Mouse (Mus musculus): ENCODE measurements around the gene Rbpjl. TPM values are rescaled to one million over a fixed set of nuclear protein-coding genes. Genes with fewer than 3 reads are reported as not detected.
A peak's percentile ranks its signal among the peaks of the same experiment; 100 is the strongest.

Rbpjl gene
- polyA plus RNA-seq, 1 experiment from 2014 or later: 0.21 TPM

DNA sequence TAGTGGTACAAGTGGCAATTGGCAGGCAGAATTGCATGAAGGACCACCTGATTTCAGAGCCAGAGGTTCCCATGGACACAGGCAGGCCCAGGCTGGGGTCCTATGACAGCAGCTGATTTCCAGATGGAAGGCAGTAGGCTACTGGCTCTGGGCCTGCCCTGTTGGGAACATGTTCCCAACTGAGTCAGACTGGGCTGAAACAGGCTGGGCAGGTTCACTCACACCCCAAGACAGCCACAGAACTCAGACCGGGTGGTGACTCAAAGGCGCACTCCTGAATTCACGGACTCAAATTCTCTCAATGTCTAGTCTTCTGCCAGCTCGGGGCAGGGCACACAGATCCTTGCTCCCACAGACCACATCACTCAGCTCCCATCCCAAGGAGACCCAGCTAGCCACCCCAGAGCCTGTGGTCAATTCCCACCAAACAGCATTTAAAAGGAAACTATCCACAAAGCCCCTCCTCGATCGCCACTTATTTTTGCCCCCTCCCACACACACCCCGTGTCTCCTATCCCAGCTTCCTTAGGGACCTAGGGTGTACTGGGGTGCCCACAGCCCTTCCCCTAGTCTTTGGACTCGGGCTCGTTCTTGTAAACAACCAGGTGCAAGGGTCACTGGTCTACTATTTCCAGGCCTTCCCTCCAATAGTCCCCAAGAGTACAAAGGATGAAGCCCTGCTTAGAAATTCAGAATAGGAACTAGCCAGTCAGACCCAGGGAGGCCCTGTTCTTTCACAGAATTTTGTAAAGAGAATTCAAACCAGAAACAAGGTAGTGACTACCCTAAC is 28.9 kb downstream of the Rbpjl start:
- ATAC-seq (ENCODE audit: extremely low read depth, insufficient number of reproducible peaks, low FRiP score, low TSS enrichment): no peak
- Histone ChIP-seq H3K27ac (replicated peaks) (peak overlapping the region; percentile 76), H3K4me3 (no peak overlapping the region), H3K4me2 (peak overlapping the region; percentile 53), H3K9ac (peak overlapping the region; percentile 72), H3K36me3 (peaks cover 31% of the 10 kb centered on the region), H3K9me3 (no peaks in the 10 kb centered on the region), H3K4me1 (peaks cover 74% of the 10 kb centered on the region), H3K27me3 (replicated peaks) (0 out of 2 replicates have a peak, but pooled peaks cover 5% of the 10 kb centered on the region)
- 63% methylated on average over 9 of the region's 9 CpGs for WGBS

DNA sequence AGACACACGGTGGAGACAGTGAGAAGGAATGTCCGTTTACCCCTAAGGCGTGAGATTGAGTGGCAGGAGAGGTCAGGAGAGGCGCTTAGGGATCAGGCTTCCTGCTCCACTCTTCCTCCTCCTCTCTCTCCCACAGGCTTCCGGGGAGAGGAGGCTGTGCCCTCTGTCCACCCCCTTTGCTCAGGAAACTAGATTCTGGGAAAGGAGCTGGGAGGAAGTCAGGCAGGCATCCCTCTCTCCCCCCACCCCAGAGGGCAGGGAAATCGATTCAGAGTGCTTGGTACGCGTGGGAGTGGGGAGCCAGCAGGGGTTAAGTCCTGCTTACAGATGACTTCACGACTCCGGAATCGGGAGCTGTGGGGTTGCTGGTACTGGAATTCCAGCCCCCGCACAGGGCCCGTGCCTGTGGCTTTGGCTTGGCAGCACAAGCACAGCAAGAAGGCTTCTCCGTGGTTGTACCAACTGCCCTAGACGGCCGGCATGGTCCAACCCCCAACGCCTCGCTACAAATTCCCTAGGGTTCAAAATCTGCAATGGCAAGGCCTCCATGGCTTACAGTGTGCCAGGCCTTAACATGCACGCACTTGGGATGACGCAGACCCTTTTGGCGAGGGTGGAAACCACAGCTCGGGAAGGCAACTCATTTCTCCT is 29.7 kb downstream of the Rbpjl start:
- Histone ChIP-seq H3K27ac (replicated peaks) (peak overlapping the region; percentile 76), H3K27me3 (replicated peaks) (0 out of 2 replicates have a peak, but pooled peaks cover 5% of the 10 kb centered on the region), H3K36me3 (peaks cover 23% of the 10 kb centered on the region), H3K9ac (peak overlapping the region; percentile 72), H3K4me3 (peak overlapping the region; percentile 24), H3K4me2 (peak overlapping the region; percentile 53), H3K9me3 (no peaks in the 10 kb centered on the region), H3K4me1 (peaks cover 82% of the 10 kb centered on the region)
- 17% methylated on average over 22 of the region's 22 CpGs for WGBS
- no peak for ATAC-seq (ENCODE audit: extremely low read depth, insufficient number of reproducible peaks, low FRiP score, low TSS enrichment)

DNA sequence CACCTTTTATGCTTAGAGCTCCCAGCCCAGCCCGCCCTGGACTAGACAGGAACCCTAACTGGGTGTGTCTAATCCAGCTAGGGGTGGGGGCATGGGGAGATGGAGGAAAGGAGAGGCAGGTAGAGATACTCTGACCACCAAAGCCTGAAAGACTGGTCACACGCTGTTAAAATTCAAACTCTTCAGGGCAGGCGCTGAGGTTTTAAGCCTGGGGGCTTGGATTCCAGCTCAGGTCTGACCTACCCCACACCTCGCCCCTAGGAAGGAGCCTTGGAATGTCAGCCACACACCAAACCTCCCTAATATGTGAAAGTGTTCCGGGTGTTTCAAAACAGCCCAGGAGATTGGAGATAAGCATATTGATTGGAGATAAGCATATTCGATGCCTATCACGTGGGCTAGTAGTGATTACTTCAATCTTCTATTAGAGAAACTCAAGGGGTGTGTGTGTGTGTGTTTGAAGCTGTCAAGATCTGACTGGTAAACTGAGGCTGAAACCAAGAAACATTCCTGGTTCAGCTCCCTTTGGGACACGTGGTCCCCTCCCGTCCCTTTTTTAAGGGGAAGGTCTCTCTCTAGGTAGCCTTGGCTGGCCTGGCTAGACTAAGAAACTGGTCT is 30.4 kb downstream of the Rbpjl start:
- Histone ChIP-seq H3K4me2 (peak overlapping the region; percentile 53), H3K4me1 (peaks cover 86% of the 10 kb centered on the region), H3K4me3 (no peak overlapping the region), H3K27ac (replicated peaks) (peak overlapping the region; percentile 76), H3K9ac (peak overlapping the region; percentile 72), H3K9me3 (no peaks in the 10 kb centered on the region), H3K36me3 (peaks cover 16% of the 10 kb centered on the region), H3K27me3 (replicated peaks) (0 out of 2 replicates have a peak, but pooled peaks cover 5% of the 10 kb centered on the region)
- ATAC-seq (ENCODE audit: extremely low read depth, insufficient number of reproducible peaks, low FRiP score, low TSS enrichment): no peak
- 66% methylated on average over 9 of the region's 9 CpGs for WGBS

DNA sequence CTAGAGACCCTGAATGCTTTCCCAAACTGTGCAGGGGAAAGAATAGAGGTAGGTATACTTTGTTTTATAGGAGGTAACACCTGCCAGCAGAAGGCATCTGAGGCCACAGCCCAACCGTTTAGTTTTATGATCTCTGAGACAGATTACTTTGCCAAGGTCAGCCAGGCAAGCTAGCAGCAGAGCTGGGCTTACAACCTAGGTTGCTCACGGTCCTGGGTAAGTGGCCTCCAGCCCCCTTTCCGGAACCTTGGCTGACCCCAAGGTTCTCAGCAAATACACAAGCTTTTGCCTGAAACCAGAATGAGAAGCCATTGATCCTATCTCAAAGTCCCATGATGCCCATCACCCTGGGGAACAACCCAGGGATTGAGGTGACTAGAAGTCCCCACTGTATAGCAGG is 31.7 kb downstream of the Rbpjl start:
- no peak overlapping the region for H3K4me2 ChIP-seq
- ATAC-seq (ENCODE audit: extremely low read depth, insufficient number of reproducible peaks, low FRiP score, low TSS enrichment): no peak
- peaks cover 3% of the 10 kb centered on the region for H3K36me3 ChIP-seq
- no peak overlapping the region for H3K4me3 ChIP-seq
- H3K27ac ChIP-seq (replicated peaks): no peak overlapping the region
- no peaks in the 10 kb centered on the region for H3K27me3 ChIP-seq (replicated peaks)
- 68% methylated on average over 3 of the region's 3 CpGs for WGBS
- H3K9ac ChIP-seq: no peak overlapping the region
- H3K4me1 ChIP-seq: peaks cover 92% of the 10 kb centered on the region
- no peaks in the 10 kb centered on the region for H3K9me3 ChIP-seq

DNA sequence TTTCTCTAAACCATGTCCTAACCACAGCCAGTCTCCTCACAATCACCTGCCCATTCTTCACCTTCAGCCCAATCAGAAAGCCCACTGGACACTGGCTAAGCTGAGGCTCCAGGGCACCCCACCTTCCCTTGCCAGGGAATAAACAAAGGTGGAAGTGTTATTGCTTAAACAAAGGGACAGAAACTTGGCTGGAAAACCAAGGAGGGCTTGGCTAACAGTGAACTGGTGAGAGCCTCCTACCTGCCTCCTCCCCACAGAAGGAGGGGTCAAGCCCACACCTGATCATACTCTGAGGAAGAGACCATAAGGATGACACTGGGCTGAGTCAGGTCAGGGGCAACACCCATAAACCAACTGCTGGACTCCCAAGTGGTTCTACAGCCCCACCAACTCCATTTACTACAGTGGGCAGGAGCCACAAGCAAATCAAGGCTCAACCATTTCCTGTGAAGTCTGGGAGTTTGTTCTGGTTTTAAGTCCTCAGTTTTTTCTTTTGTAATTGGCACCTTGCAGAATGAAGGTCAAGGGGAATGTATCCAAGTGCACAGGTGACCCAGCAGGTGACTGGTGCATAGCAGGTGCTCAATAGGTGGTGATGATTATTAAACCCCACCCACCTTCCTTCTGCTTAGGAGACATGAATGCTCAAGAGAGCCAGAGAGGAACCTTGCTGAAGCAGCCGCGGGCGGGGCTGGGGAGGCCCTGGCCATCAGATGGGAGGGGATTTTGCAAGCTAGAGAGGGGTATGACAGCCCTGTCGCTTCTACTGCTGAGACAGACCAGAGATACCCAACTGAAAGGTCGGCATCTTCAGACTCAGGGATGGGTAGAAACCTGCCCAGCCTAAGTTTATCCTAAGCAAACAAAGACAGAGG is 32.5 kb downstream of the Rbpjl start:
- H3K9me3 ChIP-seq: no peaks in the 10 kb centered on the region
- no peaks in the 10 kb centered on the region for H3K36me3 ChIP-seq
- no peak overlapping the region for H3K4me2 ChIP-seq
- ATAC-seq (ENCODE audit: extremely low read depth, insufficient number of reproducible peaks, low FRiP score, low TSS enrichment): no peak
- H3K4me1 ChIP-seq: peaks cover 96% of the 10 kb centered on the region
- 26% methylated on average over 5 of the region's 5 CpGs for WGBS
- H3K27ac ChIP-seq (replicated peaks): no peak overlapping the region
- no peaks in the 10 kb centered on the region for H3K27me3 ChIP-seq (replicated peaks)
- peak overlapping the region; percentile 63 for H3K9ac ChIP-seq
- no peak overlapping the region for H3K4me3 ChIP-seq

GRCm38 (mm10) chr2:164436215-164436913 is 33.4 kb downstream of the Rbpjl start:
- Histone ChIP-seq H3K9me3 (no peaks in the 10 kb centered on the region), H3K4me1 (peaks cover 95% of the 10 kb centered on the region), H3K4me2 (0 out of 2 replicates have a peak overlapping the region, but pooled peaks have one; percentile 3), H3K9ac (peak overlapping the region; percentile 63), H3K36me3 (no peaks in the 10 kb centered on the region), H3K27ac (replicated peaks) (peak overlapping the region; percentile 63), H3K4me3 (no peak overlapping the region), H3K27me3 (replicated peaks) (peaks cover 5% of the 10 kb centered on the region; the same call in 1 of the 2 replicates)
- no peak for ATAC-seq (ENCODE audit: extremely low read depth, insufficient number of reproducible peaks, low FRiP score, low TSS enrichment)
- WGBS: 27% methylated on average over 8 of the region's 8 CpGs

GRCm38 (mm10) chr2:164436961-164437360 is 34.0 kb downstream of the Rbpjl start:
- Histone ChIP-seq H3K9me3 (no peaks in the 10 kb centered on the region), H3K4me1 (peaks cover 95% of the 10 kb centered on the region), H3K4me2 (0 out of 2 replicates have a peak overlapping the region, but pooled peaks have one; percentile 3), H3K27ac (replicated peaks) (peak overlapping the region; percentile 63), H3K27me3 (replicated peaks) (peaks cover 7% of the 10 kb centered on the region; the same call in 1 of the 2 replicates), H3K4me3 (no peak overlapping the region), H3K36me3 (no peaks in the 10 kb centered on the region), H3K9ac (peak overlapping the region; percentile 63; the same call in 1 of the 2 replicates)
- WGBS: 47% methylated on average over 3 of the region's 3 CpGs
- ATAC-seq (ENCODE audit: extremely low read depth, insufficient number of reproducible peaks, low FRiP score, low TSS enrichment): no peak

DNA sequence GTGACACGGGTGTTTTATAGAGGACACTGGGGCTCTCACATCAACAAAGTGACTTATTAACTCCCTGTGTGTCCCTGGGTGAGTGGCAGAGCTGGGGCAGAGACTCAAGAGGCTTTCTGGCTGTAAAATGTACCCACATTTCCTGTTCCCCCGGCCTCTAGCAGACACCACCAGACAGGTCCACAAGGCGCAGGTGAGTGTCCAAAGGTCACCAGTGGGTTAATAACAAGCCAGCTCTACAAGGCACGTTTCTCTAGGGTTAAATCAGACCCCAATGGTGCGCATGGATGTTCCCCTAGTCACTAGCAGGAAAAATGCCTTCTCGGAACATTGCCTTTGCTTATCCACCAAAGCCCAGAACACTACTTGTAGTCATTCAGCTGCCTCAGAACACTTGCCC is 34.8 kb downstream of the Rbpjl start:
- WGBS: 74% methylated on average over 6 of the region's 6 CpGs
- Histone ChIP-seq H3K27ac (replicated peaks) (no peak overlapping the region), H3K4me2 (no peak overlapping the region), H3K27me3 (replicated peaks) (peaks cover 7% of the 10 kb centered on the region; the same call in 1 of the 2 replicates), H3K9me3 (no peaks in the 10 kb centered on the region), H3K9ac (no peak overlapping the region), H3K36me3 (no peaks in the 10 kb centered on the region), H3K4me3 (no peak overlapping the region), H3K4me1 (peaks cover 93% of the 10 kb centered on the region)
- no peak for ATAC-seq (ENCODE audit: extremely low read depth, insufficient number of reproducible peaks, low FRiP score, low TSS enrichment)

DNA sequence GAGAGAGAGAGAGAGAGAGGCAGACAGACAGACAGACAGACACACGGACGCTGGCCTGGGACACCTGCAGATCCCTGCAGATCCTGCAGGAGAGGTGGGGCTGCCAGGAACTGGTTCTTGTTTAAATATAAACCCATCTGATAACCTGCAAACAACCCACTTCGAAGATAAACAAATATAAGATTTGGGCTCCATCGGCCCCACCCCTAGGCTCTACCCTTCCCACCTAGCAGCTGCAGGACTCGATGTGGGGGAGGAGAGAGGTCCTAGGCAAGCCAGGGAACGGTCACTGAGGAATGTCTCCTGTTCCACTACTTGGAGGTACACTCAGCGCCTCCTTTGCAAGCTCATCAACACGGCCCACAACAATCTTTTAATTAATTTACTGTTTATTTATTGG is 35.3 kb downstream of the Rbpjl start:
- Histone ChIP-seq H3K27ac (replicated peaks) (no peak overlapping the region), H3K27me3 (replicated peaks) (peaks cover 7% of the 10 kb centered on the region; the same call in 1 of the 2 replicates), H3K4me1 (peaks cover 89% of the 10 kb centered on the region), H3K9ac (0 out of 2 replicates have a peak overlapping the region, but pooled peaks have one; percentile 19), H3K9me3 (no peaks in the 10 kb centered on the region), H3K36me3 (no peaks in the 10 kb centered on the region), H3K4me2 (no peak overlapping the region), H3K4me3 (no peak overlapping the region)
- ATAC-seq (ENCODE audit: extremely low read depth, insufficient number of reproducible peaks, low FRiP score, low TSS enrichment): no peak
- WGBS: 52% methylated on average over 7 of the region's 8 CpGs

DNA sequence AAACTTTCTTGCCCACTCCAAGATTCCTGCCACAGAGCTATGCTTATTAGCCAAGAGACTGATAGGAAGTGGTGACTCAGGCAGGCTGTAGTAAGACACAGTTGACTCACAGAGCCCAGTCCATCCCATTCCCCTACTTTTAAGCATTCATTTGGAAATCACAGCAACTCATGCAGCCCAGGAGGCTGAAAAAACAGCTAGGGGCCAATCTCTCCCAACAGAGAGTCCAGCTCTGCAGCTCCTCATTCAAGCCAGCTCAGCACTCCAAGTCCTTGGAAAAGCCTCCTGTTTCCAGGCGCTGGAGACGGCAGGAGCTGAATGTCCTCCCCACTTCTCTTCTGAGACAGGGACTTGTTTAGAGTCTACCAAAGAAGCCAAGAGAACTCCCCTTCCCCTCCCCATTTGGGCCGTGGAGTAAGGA is 36.1 kb downstream of the Rbpjl start:
- ATAC-seq (ENCODE audit: extremely low read depth, insufficient number of reproducible peaks, low FRiP score, low TSS enrichment): no peak
- H3K9ac ChIP-seq: 0 out of 2 replicates have a peak overlapping the region, but pooled peaks have one; percentile 19

More for the DNA sequence above, 36.1 kb downstream of the Rbpjl start:
- 44% methylated on average over 3 of the region's 3 CpGs for WGBS
- H3K9me3 ChIP-seq: no peaks in the 10 kb centered on the region
- 0 out of 2 replicates have a peak overlapping the region, but pooled peaks have one; percentile 24 for H3K27ac ChIP-seq (replicated peaks)
- no peaks in the 10 kb centered on the region for H3K36me3 ChIP-seq
- H3K4me2 ChIP-seq: 0 out of 2 replicates have a peak overlapping the region, but pooled peaks have one; percentile 3
- H3K4me1 ChIP-seq: peaks cover 88% of the 10 kb centered on the region
- H3K27me3 ChIP-seq (replicated peaks): peaks cover 7% of the 10 kb centered on the region; the same call in 1 of the 2 replicates
- no peak overlapping the region for H3K4me3 ChIP-seq
